Mouse (Mus musculus) limb, embryonic 15.5 days (tissue): ENCODE results near the gene Ptgds. TPM values are rescaled to one million over a fixed set of nuclear protein-coding genes. Genes with fewer than 3 reads are reported as not detected.

Experiments
- ATAC-seq: fragments of 200-750 bp; cut with Nextera tagmentation; 2 replicates; pipeline ENCODE4 v1.8.0; 2017; ENCODE audit warnings: low read depth, moderate TSS enrichment; ENCODE audit not compliant: insufficient number of reproducible peaks, low FRiP score, low TSS enrichment
- H3K27ac ChIP-seq: fragments of 300-500 bp; sonication (generic); 2 replicates; pipeline ENCODE4 v1.5.1; 2015; ENCODE audit warnings: moderate library complexity, mild to moderate bottlenecking, inconsistent platforms
- H3K27me3 ChIP-seq: fragments of 300-500 bp; sonication (generic); 2 replicates; pipeline ENCODE4 v1.6.1; 2015; ENCODE audit warnings: inconsistent platforms
- H3K36me3 ChIP-seq: fragments of 300-500 bp; sonication (generic); 2 replicates; pipeline ENCODE4 v1.6.1; 2015; ENCODE audit warnings: inconsistent platforms
- H3K4me1 ChIP-seq: fragments of 300-500 bp; sonication (generic); 2 replicates; pipeline ENCODE4 v1.6.1; 2015; ENCODE audit warnings: inconsistent platforms
- H3K4me2 ChIP-seq: fragments of 300-500 bp; sonication (generic); 2 replicates; pipeline ENCODE4 v1.6.1; 2015; ENCODE audit warnings: mild to moderate bottlenecking, inconsistent platforms
- H3K4me3 ChIP-seq: fragments of 300-500 bp; sonication (generic); 2 replicates; pipeline ENCODE4 v1.5.1; 2015; ENCODE audit warnings: mild to moderate bottlenecking, inconsistent platforms
- H3K9ac ChIP-seq: fragments of 300-500 bp; sonication (generic); 2 replicates; pipeline ENCODE4 v1.6.1; 2015; ENCODE audit warnings: inconsistent platforms
- H3K9me3 ChIP-seq: fragments of 300-500 bp; sonication (generic); 2 replicates; pipeline ENCODE4 v1.6.1; 2016; ENCODE audit warnings: inconsistent platforms
- WGBS: fragments of 180-500 bp; shearing (Covaris S2); methylation state at CpG from one replicate; pipeline ENCODE4 v1.1.7; 2015; 5-methylcytosine and 5-hydroxymethylcytosine counted together
- polyA plus RNA-seq: library from polyadenylated mRNA; unstranded; fragments of >200 nt; fragmentation: Nextera tagmentation; extraction: Ambion mirVana; gene quantifications from 2 replicates; pipeline ENCODE4 v1.2.1, GENCODE M21; 2015

Ptgds gene
- polyA plus RNA-seq: 4.1 and 9.1 TPM in 2 replicates

- Histone ChIP-seq H3K4me3 (no peak within 1 kb of the TSS), H3K9me3 (no peaks in the 10 kb centered on the region), H3K27me3 (no peaks in the 10 kb centered on the region), H3K4me2 (no peak within 1 kb of the TSS), H3K27ac (no peak within 1 kb of the TSS), H3K4me1 (peaks cover 19% of the 10 kb centered on the region), H3K36me3 (no peaks in the 10 kb centered on the region), H3K9ac (no peak within 1 kb of the TSS)
- 51% methylated on average over 6 of the region's 6 CpGs for WGBS
- no peak for ATAC-seq
Measured at GRCm38 (mm10) chr2:25469969-25470368, at the start of gene Ptgds. Gene Ptgds (minus strand): TSS chr2:25470046.

- Histone ChIP-seq H3K4me2 (no peak overlapping the region), H3K4me1 (no peaks in the 10 kb centered on the region), H3K9ac (no peak overlapping the region), H3K27ac (no peak overlapping the region), H3K36me3 (peaks cover 14% of the 10 kb centered on the region), H3K4me3 (no peak overlapping the region), H3K9me3 (no peaks in the 10 kb centered on the region), H3K27me3 (no peaks in the 10 kb centered on the region)
- 62% methylated on average over 3 of the region's 3 CpGs for WGBS
- no peak for ATAC-seq
Measured at GRCm38 (mm10) chr2:25509912-25510311, 40.1 kb upstream of the Ptgds start.

- 33% methylated on average over 5 of the region's 5 CpGs for WGBS
- no peak overlapping the region for H3K4me3 ChIP-seq
- no peak for ATAC-seq
Measured at GRCm38 (mm10) chr2:25506964-25507363, 37.1 kb upstream of the Ptgds start.

GRCm38 (mm10) chr2:25505860-25506259, 36.0 kb upstream of the Ptgds start:
- 97% methylated on average over 4 of the region's 4 CpGs for WGBS
- no peak for ATAC-seq
- H3K4me2 ChIP-seq: no peak overlapping the region

More at GRCm38 (mm10) chr2:25506964-25507363, 37.1 kb upstream of the Ptgds start:
- peaks cover 5% of the 10 kb centered on the region for H3K4me1 ChIP-seq
- H3K9me3 ChIP-seq: no peaks in the 10 kb centered on the region
- H3K27me3 ChIP-seq: no peaks in the 10 kb centered on the region
- H3K36me3 ChIP-seq: peaks cover 40% of the 10 kb centered on the region
- H3K27ac ChIP-seq: no peak overlapping the region
- no peak overlapping the region for H3K4me2 ChIP-seq
- no peak overlapping the region for H3K9ac ChIP-seq

GRCm38 (mm10) chr2:25505000-25505399, 35.2 kb upstream of the Ptgds start:
- no peak for ATAC-seq
- Histone ChIP-seq H3K9ac (no peak overlapping the region), H3K4me2 (no peak overlapping the region), H3K4me1 (peaks cover 17% of the 10 kb centered on the region), H3K36me3 (peaks cover 40% of the 10 kb centered on the region), H3K27me3 (no peaks in the 10 kb centered on the region), H3K9me3 (no peaks in the 10 kb centered on the region), H3K4me3 (no peak overlapping the region), H3K27ac (no peak overlapping the region)
- 88% methylated on average over 1 of the region's 1 CpGs for WGBS

More at GRCm38 (mm10) chr2:25505860-25506259, 36.0 kb upstream of the Ptgds start:
- H3K27me3 ChIP-seq: no peaks in the 10 kb centered on the region
- no peak overlapping the region for H3K4me3 ChIP-seq
- H3K9me3 ChIP-seq: no peaks in the 10 kb centered on the region
- peaks cover 13% of the 10 kb centered on the region for H3K4me1 ChIP-seq
- H3K9ac ChIP-seq: no peak overlapping the region
- H3K36me3 ChIP-seq: peaks cover 40% of the 10 kb centered on the region
- H3K27ac ChIP-seq: no peak overlapping the region

- Histone ChIP-seq H3K27me3 (no peaks in the 10 kb centered on the region), H3K4me3 (no peak overlapping the region), H3K27ac (no peak overlapping the region), H3K36me3 (peaks cover 40% of the 10 kb centered on the region), H3K4me1 (peaks cover 19% of the 10 kb centered on the region), H3K9ac (no peak overlapping the region), H3K9me3 (no peaks in the 10 kb centered on the region), H3K4me2 (no peak overlapping the region)
- whole genome bisulfite sequencing: 90% methylated on average over 19 of the region's 19 CpGs
- no peak for ATAC-seq
Measured at GRCm38 (mm10) chr2:25504538-25504937, 34.7 kb upstream of the Ptgds start.

- 78% methylated on average over 3 of the region's 3 CpGs for WGBS
- H3K27me3 ChIP-seq: no peaks in the 10 kb centered on the region
- H3K4me1 ChIP-seq: peaks cover 19% of the 10 kb centered on the region
- peak overlapping the region; percentile 9; the same call in 1 of the 2 replicates for H3K27ac ChIP-seq
- no peak overlapping the region for H3K4me3 ChIP-seq
- no peak overlapping the region for H3K9ac ChIP-seq
- no peak overlapping the region for H3K4me2 ChIP-seq
- ATAC-seq: no peak
- peaks cover 40% of the 10 kb centered on the region for H3K36me3 ChIP-seq
- no peaks in the 10 kb centered on the region for H3K9me3 ChIP-seq
Measured at GRCm38 (mm10) chr2:25502726-25503125, 32.9 kb upstream of the Ptgds start.

GRCm38 (mm10) chr2:25501593-25502486, 32.0 kb upstream of the Ptgds start, which contains the start of gene C8g:
Gene C8g (minus strand): TSS chr2:25501719.
- Histone ChIP-seq H3K9ac (peak within 1 kb of the TSS; percentile 86), H3K27ac (peak within 1 kb of the TSS; percentile 72), H3K4me3 (peak within 1 kb of the TSS; percentile 72), H3K36me3 (peaks cover 40% of the 10 kb centered on the region), H3K4me2 (peak within 1 kb of the TSS; percentile 65), H3K27me3 (no peaks in the 10 kb centered on the region), H3K9me3 (no peaks in the 10 kb centered on the region), H3K4me1 (peaks cover 19% of the 10 kb centered on the region)
- WGBS: 74% methylated on average over 20 of the region's 20 CpGs
- no peak for ATAC-seq

GRCm38 (mm10) chr2:25500576-25501405, 30.9 kb upstream of the Ptgds start, which contains the start of gene Fbxw5:
Gene Fbxw5 (plus strand): TSS chr2:25500750.
- Histone ChIP-seq H3K4me3 (peak within 1 kb of the TSS; percentile 72), H3K36me3 (peaks cover 35% of the 10 kb centered on the region), H3K4me1 (peaks cover 19% of the 10 kb centered on the region), H3K27me3 (no peaks in the 10 kb centered on the region), H3K27ac (peak within 1 kb of the TSS; percentile 72), H3K9me3 (no peaks in the 10 kb centered on the region), H3K9ac (peak within 1 kb of the TSS; percentile 86), H3K4me2 (peak within 1 kb of the TSS; percentile 65)
- ATAC-seq: peak; percentile 81
- 1% methylated on average over 43 of the region's 44 CpGs for WGBS

- Histone ChIP-seq H3K4me2 (peak overlapping the region; percentile 65), H3K36me3 (peaks cover 29% of the 10 kb centered on the region), H3K4me3 (peak overlapping the region; percentile 72), H3K27ac (peak overlapping the region; percentile 72; the same call in 1 of the 2 replicates), H3K9me3 (no peaks in the 10 kb centered on the region), H3K4me1 (peaks cover 19% of the 10 kb centered on the region), H3K9ac (peak overlapping the region; percentile 40), H3K27me3 (no peaks in the 10 kb centered on the region)
- ATAC-seq: no peak
- WGBS: 69% methylated on average over 6 of the region's 6 CpGs
Measured at GRCm38 (mm10) chr2:25500071-25500575, 30.3 kb upstream of the Ptgds start.

- no peaks in the 10 kb centered on the region for H3K9me3 ChIP-seq
- no peak for ATAC-seq
- H3K4me3 ChIP-seq: no peak overlapping the region
- H3K36me3 ChIP-seq: peaks cover 16% of the 10 kb centered on the region
- no peak overlapping the region for H3K27ac ChIP-seq
- H3K4me1 ChIP-seq: peaks cover 19% of the 10 kb centered on the region
- 68% methylated on average over 15 of the region's 15 CpGs for WGBS
- H3K9ac ChIP-seq: no peak overlapping the region
- no peak overlapping the region for H3K4me2 ChIP-seq
- H3K27me3 ChIP-seq: no peaks in the 10 kb centered on the region
Measured at GRCm38 (mm10) chr2:25498622-25499478, 29.0 kb upstream of the Ptgds start.
